Mouse (Mus musculus) thymus, adult 2 months (tissue): ENCODE measurements around the gene Nfatc3. TPM values are rescaled to one million over a fixed set of nuclear protein-coding genes. Genes with fewer than 3 reads are reported as not detected.

Experiments
- DNase-seq: peaks from one replicate; pipeline ENCODE4 v3.0.0; 2021
- H3K27ac ChIP-seq: fragments of 200-500 bp; 2 replicates; pipeline ENCODE4 v1.5.1; 2012; ENCODE audit warnings: low read length, control low read depth; ENCODE audit not compliant: control insufficient read depth, insufficient read depth
- H3K27me3 ChIP-seq: fragments of 200-500 bp; 2 replicates; pipeline ENCODE4 v1.6.1; 2012; ENCODE audit warnings: mild to moderate bottlenecking, low read length, moderate library complexity, mixed read lengths; ENCODE audit not compliant: control insufficient read depth, insufficient read depth
- H3K36me3 ChIP-seq: fragments of 200-500 bp; 2 replicates; pipeline ENCODE4 v1.6.1; 2012; ENCODE audit warnings: mild to moderate bottlenecking, low read length, moderate library complexity; ENCODE audit not compliant: control insufficient read depth, insufficient read depth
- H3K4me1 ChIP-seq: fragments of 200-500 bp; replicated peaks from 2 replicates; pipeline ENCODE4 v1.6.1; 2012; ENCODE audit warnings: low read length; ENCODE audit not compliant: control insufficient read depth, insufficient read depth
- H3K4me3 ChIP-seq: fragments of 200-500 bp; 2 replicates; pipeline ENCODE4 v1.5.1; 2012; ENCODE audit warnings: mild to moderate bottlenecking, low read length, control low read depth, moderate library complexity; ENCODE audit not compliant: control insufficient read depth, insufficient read depth
- CTCF ChIP-seq: fragments of 200-500 bp; IDR thresholded peaks from 2 replicates; pipeline ENCODE4 v1.5.1; 2012; ENCODE audit warnings: mild to moderate bottlenecking, control low read depth, low read length, moderate library complexity, borderline replicate concordance; ENCODE audit not compliant: control insufficient read depth, poor library complexity, insufficient read depth; ENCODE audit errors: extremely low read depth
- POLR2A ChIP-seq: fragments of 200-500 bp; IDR thresholded peaks from 2 replicates; pipeline ENCODE4 v1.6.1; 2012; ENCODE audit warnings: mild to moderate bottlenecking, low read length, control low read depth, moderate library complexity; ENCODE audit not compliant: control insufficient read depth, poor library complexity, insufficient read depth; ENCODE audit errors: extremely low read depth
- WGBS: fragments of 180-500 bp; shearing (Covaris S2); methylation state at CpG from one replicate; pipeline ENCODE4 v1.1.7; 2018; 5-methylcytosine and 5-hydroxymethylcytosine counted together
- polyA plus RNA-seq: library from polyadenylated mRNA; depleted of rRNA; stranded (reverse); fragments of >200 nt; gene quantifications from 2 replicates; pipeline ENCODE4 v1.2.3, GENCODE M21; 2012

The Nfatc3 gene
- polyA plus RNA-seq, 1 experiment = 161 TPM

GRCm38 (mm10) chr8:106129232-106129930 lies 70.7 kb downstream of the Nfatc3 start:
- no peak overlapping the region for H3K27ac ChIP-seq
- no peak overlapping the region for H3K4me3 ChIP-seq
- peaks cover 71% of the 10 kb centered on the region for H3K36me3 ChIP-seq
- H3K4me1 ChIP-seq = peaks cover 18% of the 10 kb centered on the region
- TF ChIP-seq POLR2A = no peak
- no peak for TF ChIP-seq CTCF
- no peak for DNase-seq
- no peaks in the 10 kb centered on the region for H3K27me3 ChIP-seq

GRCm38 (mm10) chr8:106129997-106130396 lies 71.4 kb downstream of the Nfatc3 start:
- TF ChIP-seq CTCF = no peak
- TF ChIP-seq POLR2A = no peak
- H3K4me3 ChIP-seq = no peak overlapping the region
- H3K27ac ChIP-seq = no peak overlapping the region
- peaks cover 24% of the 10 kb centered on the region for H3K4me1 ChIP-seq
- 90% methylated on average over 2 of the region's 2 CpGs for WGBS
- H3K36me3 ChIP-seq = peaks cover 71% of the 10 kb centered on the region
- DNase-seq = no peak
- no peaks in the 10 kb centered on the region for H3K27me3 ChIP-seq

- Histone ChIP-seq H3K36me3 (peaks cover 69% of the 10 kb centered on the region), H3K27me3 (no peaks in the 10 kb centered on the region; the same call in 1 of the 2 replicates), H3K4me3 (no peak overlapping the region), H3K27ac (no peak overlapping the region), H3K4me1 (peaks cover 29% of the 10 kb centered on the region)
- DNase-seq = no peak
- TF ChIP-seq POLR2A = no peak
- TF ChIP-seq CTCF = no peak
- 93% methylated on average over 2 of the region's 2 CpGs for WGBS
Observed at GRCm38 (mm10) chr8:106130505-106130904, 71.9 kb downstream of the Nfatc3 start.

- peaks cover 2% of the 10 kb centered on the region; the same call in 1 of the 2 replicates for H3K27me3 ChIP-seq
- DNase-seq = no peak
- H3K4me1 ChIP-seq = peaks cover 34% of the 10 kb centered on the region
- peaks cover 64% of the 10 kb centered on the region for H3K36me3 ChIP-seq
- WGBS = 97% methylated on average over 4 of the region's 4 CpGs
- no peak for TF ChIP-seq POLR2A
- no peak for TF ChIP-seq CTCF
- no peak overlapping the region for H3K4me3 ChIP-seq
- no peak overlapping the region for H3K27ac ChIP-seq
Observed at GRCm38 (mm10) chr8:106131021-106131420, 72.4 kb downstream of the Nfatc3 start.

GRCm38 (mm10) chr8:106131488-106132222 lies 73.0 kb downstream of the Nfatc3 start:
- 94% methylated on average over 7 of the region's 7 CpGs for WGBS
- no peak for TF ChIP-seq POLR2A
- no peak for TF ChIP-seq CTCF
- Histone ChIP-seq H3K27ac (no peak overlapping the region), H3K4me3 (no peak overlapping the region), H3K36me3 (peaks cover 58% of the 10 kb centered on the region), H3K27me3 (peaks cover 8% of the 10 kb centered on the region; the same call in 1 of the 2 replicates), H3K4me1 (peaks cover 40% of the 10 kb centered on the region)
- no peak for DNase-seq

- WGBS = 94% methylated on average over 11 of the region's 11 CpGs
- no peak overlapping the region for H3K4me3 ChIP-seq
- peaks cover 47% of the 10 kb centered on the region for H3K4me1 ChIP-seq
- H3K36me3 ChIP-seq = peaks cover 51% of the 10 kb centered on the region
- DNase-seq = no peak
- H3K27ac ChIP-seq = no peak overlapping the region
- TF ChIP-seq CTCF (no peak), POLR2A (no peak)
- H3K27me3 ChIP-seq = peaks cover 15% of the 10 kb centered on the region
Observed at GRCm38 (mm10) chr8:106132356-106132755, 73.7 kb downstream of the Nfatc3 start.
